Mouse (Mus musculus): ENCODE data around the gene Brpf1. TPM values are rescaled to one million over a fixed set of nuclear protein-coding genes. Genes with fewer than 3 reads are reported as not detected.

Gene Brpf1
- polyA plus RNA-seq, 1 experiment = 24.2 TPM

- no peak for DNase-seq (ENCODE audit: low read depth in 1 of 2, low spot score in 2 of 2)
- no peaks in the 10 kb centered on the region for H3K4me1 ChIP-seq (ENCODE audit: control insufficient read depth, insufficient read depth, insufficient read length)
- H3K27me3 ChIP-seq (ENCODE audit: control insufficient read depth, insufficient read depth, low read length) = no peaks in the 10 kb centered on the region
- H3K27ac ChIP-seq (ENCODE audit: insufficient read depth, low read length) = no peak overlapping the region
- 84% methylated on average over 8 of the region's 8 CpGs for WGBS
- no peak overlapping the region for H3K4me3 ChIP-seq (ENCODE audit: extremely low read depth, insufficient read depth, insufficient read length)
- no peak for TF ChIP-seq POLR2A (IDR thresholded peaks at IDR 0.05; ENCODE audit: low read depth, low read length)
- no peak for TF ChIP-seq CTCF (IDR thresholded peaks at IDR 0.05; ENCODE audit: extremely low read depth, insufficient read depth, insufficient read length, insufficient replicate concordance)
- peaks cover 8% of the 10 kb centered on the region for H3K36me3 ChIP-seq (ENCODE audit: control insufficient read depth, insufficient read depth, low read length)
These were observed 57.7 kb downstream of the Brpf1 start for GRCm38 (mm10) chr6:113364518-113365135.

- H3K27ac ChIP-seq (ENCODE audit: insufficient read depth, low read length) = no peak overlapping the region
- WGBS = 95% methylated on average over 6 of the region's 6 CpGs
- peaks cover 24% of the 10 kb centered on the region for H3K36me3 ChIP-seq (ENCODE audit: control insufficient read depth, insufficient read depth, low read length)
These were observed 59.7 kb downstream of the Brpf1 start for GRCm38 (mm10) chr6:113366639-113367038.

GRCm38 (mm10) chr6:113367574-113367973 is 60.6 kb downstream of the Brpf1 start:
- TF ChIP-seq CTCF (IDR thresholded peaks at IDR 0.05; ENCODE audit: extremely low read depth, insufficient read depth, insufficient read length, insufficient replicate concordance) (no peak), POLR2A (IDR thresholded peaks at IDR 0.05; ENCODE audit: low read depth, low read length) (no peak)
- WGBS = 92% methylated on average over 1 of the region's 1 CpGs
- Histone ChIP-seq H3K27me3 (ENCODE audit: control insufficient read depth, insufficient read depth, low read length) (no peaks in the 10 kb centered on the region), H3K4me3 (ENCODE audit: extremely low read depth, insufficient read depth, insufficient read length) (no peak overlapping the region), H3K36me3 (ENCODE audit: control insufficient read depth, insufficient read depth, low read length) (peaks cover 31% of the 10 kb centered on the region), H3K27ac (ENCODE audit: insufficient read depth, low read length) (no peak overlapping the region), H3K4me1 (ENCODE audit: control insufficient read depth, insufficient read depth, insufficient read length) (no peaks in the 10 kb centered on the region)
- no peak for DNase-seq (ENCODE audit: low read depth in 1 of 2, low spot score in 2 of 2)

More at GRCm38 (mm10) chr6:113366639-113367038, 59.7 kb downstream of the Brpf1 start:
- TF ChIP-seq CTCF (IDR thresholded peaks at IDR 0.05; ENCODE audit: extremely low read depth, insufficient read depth, insufficient read length, insufficient replicate concordance) (no peak), POLR2A (IDR thresholded peaks at IDR 0.05; ENCODE audit: low read depth, low read length) (no peak)
- H3K4me1 ChIP-seq (ENCODE audit: control insufficient read depth, insufficient read depth, insufficient read length) = no peaks in the 10 kb centered on the region
- H3K4me3 ChIP-seq (ENCODE audit: extremely low read depth, insufficient read depth, insufficient read length) = no peak overlapping the region
- H3K27me3 ChIP-seq (ENCODE audit: control insufficient read depth, insufficient read depth, low read length) = no peaks in the 10 kb centered on the region
- DNase-seq (ENCODE audit: low read depth in 1 of 2, low spot score in 2 of 2) = no peak

GRCm38 (mm10) chr6:113368124-113368523 is 61.2 kb downstream of the Brpf1 start:
- Histone ChIP-seq H3K36me3 (ENCODE audit: control insufficient read depth, insufficient read depth, low read length) (peaks cover 32% of the 10 kb centered on the region), H3K27me3 (ENCODE audit: control insufficient read depth, insufficient read depth, low read length) (no peaks in the 10 kb centered on the region), H3K27ac (ENCODE audit: insufficient read depth, low read length) (no peak overlapping the region), H3K4me1 (ENCODE audit: control insufficient read depth, insufficient read depth, insufficient read length) (no peaks in the 10 kb centered on the region), H3K4me3 (ENCODE audit: extremely low read depth, insufficient read depth, insufficient read length) (no peak overlapping the region)
- no peak for TF ChIP-seq CTCF (IDR thresholded peaks at IDR 0.05; ENCODE audit: extremely low read depth, insufficient read depth, insufficient read length, insufficient replicate concordance)
- TF ChIP-seq POLR2A (IDR thresholded peaks at IDR 0.05; ENCODE audit: low read depth, low read length) = no peak
- 94% methylated on average over 7 of the region's 7 CpGs for WGBS
- DNase-seq (ENCODE audit: low read depth in 1 of 2, low spot score in 2 of 2) = no peak

GRCm38 (mm10) chr6:113368577-113368976 is 61.6 kb downstream of the Brpf1 start:
- no peak overlapping the region for H3K27ac ChIP-seq (ENCODE audit: insufficient read depth, low read length)
- WGBS = 91% methylated on average over 5 of the region's 5 CpGs
- no peak for DNase-seq (ENCODE audit: low read depth in 1 of 2, low spot score in 2 of 2)
- TF ChIP-seq CTCF (IDR thresholded peaks at IDR 0.05; ENCODE audit: extremely low read depth, insufficient read depth, insufficient read length, insufficient replicate concordance) (no peak), POLR2A (IDR thresholded peaks at IDR 0.05; ENCODE audit: low read depth, low read length) (no peak)
- no peak overlapping the region for H3K4me3 ChIP-seq (ENCODE audit: extremely low read depth, insufficient read depth, insufficient read length)
- no peaks in the 10 kb centered on the region for H3K4me1 ChIP-seq (ENCODE audit: control insufficient read depth, insufficient read depth, insufficient read length)
- peaks cover 34% of the 10 kb centered on the region for H3K36me3 ChIP-seq (ENCODE audit: control insufficient read depth, insufficient read depth, low read length)
- H3K27me3 ChIP-seq (ENCODE audit: control insufficient read depth, insufficient read depth, low read length) = no peaks in the 10 kb centered on the region

GRCm38 (mm10) chr6:113370194-113370929 is 63.4 kb downstream of the Brpf1 start:
- Histone ChIP-seq H3K36me3 (ENCODE audit: control insufficient read depth, insufficient read depth, low read length) (peaks cover 45% of the 10 kb centered on the region), H3K4me1 (ENCODE audit: control insufficient read depth, insufficient read depth, insufficient read length) (no peaks in the 10 kb centered on the region), H3K27ac (ENCODE audit: insufficient read depth, low read length) (no peak overlapping the region), H3K27me3 (ENCODE audit: control insufficient read depth, insufficient read depth, low read length) (no peaks in the 10 kb centered on the region), H3K4me3 (ENCODE audit: extremely low read depth, insufficient read depth, insufficient read length) (no peak overlapping the region)
- DNase-seq (ENCODE audit: low read depth in 1 of 2, low spot score in 2 of 2) = no peak
- 94% methylated on average over 20 of the region's 20 CpGs for WGBS
- TF ChIP-seq POLR2A (IDR thresholded peaks at IDR 0.05; ENCODE audit: low read depth, low read length) (no peak), CTCF (IDR thresholded peaks at IDR 0.05; ENCODE audit: extremely low read depth, insufficient read depth, insufficient read length, insufficient replicate concordance) (no peak)

GRCm38 (mm10) chr6:113373491-113373890 is 66.6 kb downstream of the Brpf1 start:
- no peak for DNase-seq (ENCODE audit: low read depth in 1 of 2, low spot score in 2 of 2)

More at GRCm38 (mm10) chr6:113373491-113373890, 66.6 kb downstream of the Brpf1 start:
- Histone ChIP-seq H3K4me3 (ENCODE audit: extremely low read depth, insufficient read depth, insufficient read length) (no peak overlapping the region), H3K36me3 (ENCODE audit: control insufficient read depth, insufficient read depth, low read length) (peaks cover 45% of the 10 kb centered on the region), H3K4me1 (ENCODE audit: control insufficient read depth, insufficient read depth, insufficient read length) (no peaks in the 10 kb centered on the region; the same call in 1 of the 2 replicates), H3K27me3 (ENCODE audit: control insufficient read depth, insufficient read depth, low read length) (no peaks in the 10 kb centered on the region), H3K27ac (ENCODE audit: insufficient read depth, low read length) (no peak overlapping the region)
- WGBS = 90% methylated on average over 4 of the region's 4 CpGs
- TF ChIP-seq POLR2A (IDR thresholded peaks at IDR 0.05; ENCODE audit: low read depth, low read length) = no peak
- TF ChIP-seq CTCF (IDR thresholded peaks at IDR 0.05; ENCODE audit: extremely low read depth, insufficient read depth, insufficient read length, insufficient replicate concordance) = no peak

Other genes starting within 250 kb of the Brpf1 start
- gene Setd5, start 229.8 kb upstream of the Brpf1 start, polyA plus RNA-seq (2012; rRNA removed) = 22.4 and 22.5 TPM in 2 replicates
- 0.06 and 0.08 TPM in 2 replicates for gene Lhfpl4, start 111.8 kb upstream of the Brpf1 start, polyA plus RNA-seq (2012; rRNA removed)
- 47.4 and 64.4 TPM in 2 replicates for gene Mtmr14, start 69.3 kb upstream of the Brpf1 start, polyA plus RNA-seq (2012; rRNA removed)
- gene Cpne9, start 24.8 kb upstream of the Brpf1 start, polyA plus RNA-seq (2012; rRNA removed) = 0.13 and 0.23 TPM in 2 replicates
- gene Ogg1, start 19.8 kb downstream of the Brpf1 start, polyA plus RNA-seq (2012; rRNA removed) = 13.0 and 14.8 TPM in 2 replicates
- 21.0 and 22.6 TPM in 2 replicates for gene Camk1, start 36.8 kb downstream of the Brpf1 start, polyA plus RNA-seq (2012; rRNA removed)
- gene Tada3, start 70.7 kb downstream of the Brpf1 start, polyA plus RNA-seq (2012; rRNA removed) = 17.1 and 22.1 TPM in 2 replicates
- gene Arpc4, start 71.0 kb downstream of the Brpf1 start, polyA plus RNA-seq (2012; rRNA removed) = 87.2 and 94.8 TPM in 2 replicates
- 20.9 and 21.2 TPM in 2 replicates for gene Ttll3, start 82.1 kb downstream of the Brpf1 start, polyA plus RNA-seq (2012; rRNA removed)
- gene Rpusd3, start 112.2 kb downstream of the Brpf1 start, polyA plus RNA-seq (2012; rRNA removed) = 29.2 and 53.2 TPM in 2 replicates
- gene Cidec, start 128.6 kb downstream of the Brpf1 start, polyA plus RNA-seq (2012; rRNA removed) = 4.7 and 7.8 TPM in 2 replicates
- 32.2 and 33.6 TPM in 2 replicates for gene Jagn1, start 135.4 kb downstream of the Brpf1 start, polyA plus RNA-seq (2012; rRNA removed)
- 0.61 and 1.3 TPM in 2 replicates for gene Il17re, start 151.3 kb downstream of the Brpf1 start, polyA plus RNA-seq (2012; rRNA removed)
- 10.9 and 12.4 TPM in 2 replicates for gene Il17rc, start 164.3 kb downstream of the Brpf1 start, polyA plus RNA-seq (2012; rRNA removed)
- 7.8 and 8.4 TPM in 2 replicates for gene Creld1, start 176.2 kb downstream of the Brpf1 start, polyA plus RNA-seq (2012; rRNA removed)
- gene Prrt3, start 194.8 kb downstream of the Brpf1 start, polyA plus RNA-seq (2012; rRNA removed) = 0.04 TPM in 2 replicates
- 18.2 and 20.0 TPM in 2 replicates for gene Emc3, start 224.5 kb downstream of the Brpf1 start, polyA plus RNA-seq (2012; rRNA removed)
- gene Fancd2, start 224.5 kb downstream of the Brpf1 start, polyA plus RNA-seq (2012; rRNA removed) = 2.3 and 2.8 TPM in 2 replicates